Mouse (Mus musculus): Measurements from ENCODE around the gene Pcsk4. TPM values are rescaled to one million over a fixed set of nuclear protein-coding genes. Genes with fewer than 3 reads are reported as not detected.

Gene Pcsk4
- total and polyA plus RNA-seq, 2 experiments from 2014 or later = 3.8 to 11.8 TPM

GRCm38 (mm10) chr10:80339941-80340750 is 10.8 kb upstream of the Pcsk4 start:
- H3K4me2 ChIP-seq (ENCODE audit: low read depth, low read length) = no peak overlapping the region
- H3K9ac ChIP-seq (replicated peaks; ENCODE audit: low read length) = no peak overlapping the region
- H3K9me3 ChIP-seq (ENCODE audit: low read length) = no peaks in the 10 kb centered on the region
- no peak overlapping the region for H3K27ac ChIP-seq
- no peak overlapping the region for H3K4me3 ChIP-seq (ENCODE audit: low read length)
- H3K4me1 ChIP-seq (ENCODE audit: insufficient read depth, low read length) = peaks cover 7% of the 10 kb centered on the region; the same call in 1 of the 2 replicates
- peak; percentile 90 for DNase-seq (ENCODE audit: low spot score)
- ATAC-seq = peak; percentile 55; the same call in 1 of the 2 replicates
- TF ChIP-seq CTCF (IDR thresholded peaks at IDR 0.05; ENCODE audit: low read depth) = peak; percentile 97
- H3K36me3 ChIP-seq (ENCODE audit: insufficient read depth, low read length) = no peaks in the 10 kb centered on the region
- 23% methylated on average over 19 of the region's 19 CpGs for WGBS
- H3K27me3 ChIP-seq (ENCODE audit: insufficient read depth, low read length) = peaks cover 48% of the 10 kb centered on the region

GRCm38 (mm10) chr10:80336263-80336662 is 7.0 kb upstream of the Pcsk4 start:
- Histone ChIP-seq H3K9ac (replicated peaks; ENCODE audit: low read length) (no peak overlapping the region), H3K27me3 (ENCODE audit: insufficient read depth, low read length) (peaks cover 11% of the 10 kb centered on the region), H3K4me2 (ENCODE audit: low read depth, low read length) (no peak overlapping the region), H3K9me3 (ENCODE audit: low read length) (no peaks in the 10 kb centered on the region), H3K36me3 (ENCODE audit: insufficient read depth, low read length) (no peaks in the 10 kb centered on the region), H3K4me3 (ENCODE audit: low read length) (no peak overlapping the region), H3K27ac (no peak overlapping the region), H3K4me1 (ENCODE audit: insufficient read depth, low read length) (no peaks in the 10 kb centered on the region)
- no peak for DNase-seq (ENCODE audit: low spot score)
- TF ChIP-seq CTCF (IDR thresholded peaks at IDR 0.05; ENCODE audit: low read depth) = no peak
- ATAC-seq = no peak
- 91% methylated on average over 12 of the region's 12 CpGs for WGBS

- H3K4me2 ChIP-seq (ENCODE audit: low read depth, low read length) = no peak overlapping the region
- no peaks in the 10 kb centered on the region for H3K27me3 ChIP-seq (ENCODE audit: insufficient read depth, low read length)
- peak overlapping the region; percentile 68; the same call in 1 of the 2 replicates for H3K27ac ChIP-seq
- 72% methylated on average over 5 of the region's 5 CpGs for WGBS
- ATAC-seq (no peak), DNase-seq (ENCODE audit: low spot score) (peak; percentile 54)
- no peak overlapping the region for H3K9ac ChIP-seq (replicated peaks; ENCODE audit: low read length)
- peaks cover 6% of the 10 kb centered on the region for H3K4me1 ChIP-seq (ENCODE audit: insufficient read depth, low read length)
- no peaks in the 10 kb centered on the region for H3K36me3 ChIP-seq (ENCODE audit: insufficient read depth, low read length)
- no peak overlapping the region for H3K4me3 ChIP-seq (ENCODE audit: low read length)
- H3K9me3 ChIP-seq (ENCODE audit: low read length) = no peaks in the 10 kb centered on the region
- TF ChIP-seq CTCF (IDR thresholded peaks at IDR 0.05; ENCODE audit: low read depth) = no peak
These were observed 3.3 kb upstream of the Pcsk4 start for GRCm38 (mm10) chr10:80332525-80332989.

DNA sequence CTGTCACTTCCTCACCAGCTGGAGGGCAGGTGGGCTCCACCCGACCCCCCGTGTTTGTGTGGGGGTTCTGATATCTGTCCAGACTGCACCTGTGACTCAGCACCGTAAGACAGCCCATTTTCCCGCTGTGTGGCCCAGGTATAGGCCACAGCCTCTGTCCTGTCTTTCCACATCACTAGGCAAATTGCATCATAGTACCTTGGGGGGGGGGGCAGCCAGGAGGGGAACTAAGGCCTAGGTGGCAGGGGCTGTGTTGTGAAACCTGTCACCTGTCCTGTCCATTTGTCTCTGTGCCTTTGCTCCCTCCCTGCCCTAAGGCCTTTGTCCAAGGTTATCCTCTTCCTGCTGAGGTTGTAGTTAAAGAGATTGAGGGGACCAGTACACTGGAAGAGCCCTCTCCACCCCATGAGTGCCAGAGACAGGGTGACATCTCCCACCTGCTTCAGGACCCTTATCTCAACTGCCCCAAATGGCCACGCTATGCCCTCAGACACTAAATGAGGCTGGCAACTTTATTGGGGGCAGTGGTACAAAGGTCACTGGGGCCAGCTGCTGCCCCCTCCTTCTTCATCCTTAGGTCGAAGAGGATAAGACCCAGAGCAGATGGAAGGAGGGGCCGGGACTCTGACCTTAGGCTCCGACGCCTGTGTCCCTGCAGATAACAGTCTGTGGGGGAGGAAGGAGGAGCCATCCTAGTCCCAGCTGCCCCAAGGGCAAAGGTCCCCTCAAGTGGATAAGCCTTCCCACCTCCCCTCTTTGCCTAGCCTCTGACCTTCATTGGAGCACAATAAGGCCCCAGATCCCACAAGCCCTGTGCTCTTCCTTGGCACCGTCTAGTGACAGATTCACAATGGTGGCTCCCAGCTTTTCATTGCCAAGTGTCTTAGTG is 2.6 kb upstream of the Pcsk4 start:
- no peaks in the 10 kb centered on the region for H3K9me3 ChIP-seq (ENCODE audit: low read length)
- 61% methylated on average over 10 of the region's 10 CpGs for WGBS
- ATAC-seq (no peak), DNase-seq (ENCODE audit: low spot score) (peak; percentile 44)
- H3K4me2 ChIP-seq (ENCODE audit: low read depth, low read length) = no peak overlapping the region
- H3K4me3 ChIP-seq (ENCODE audit: low read length) = no peak overlapping the region
- no peak overlapping the region for H3K9ac ChIP-seq (replicated peaks; ENCODE audit: low read length)
- no peaks in the 10 kb centered on the region for H3K36me3 ChIP-seq (ENCODE audit: insufficient read depth, low read length)
- no peaks in the 10 kb centered on the region for H3K27me3 ChIP-seq (ENCODE audit: insufficient read depth, low read length)
- peaks cover 6% of the 10 kb centered on the region for H3K4me1 ChIP-seq (ENCODE audit: insufficient read depth, low read length)
- TF ChIP-seq CTCF (IDR thresholded peaks at IDR 0.05; ENCODE audit: low read depth) = no peak
- H3K27ac ChIP-seq = peak overlapping the region; percentile 68; the same call in 1 of the 2 replicates

GRCm38 (mm10) chr10:80330888-80331287 is 1.6 kb upstream of the Pcsk4 start:
- H3K36me3 ChIP-seq (ENCODE audit: insufficient read depth, low read length) = no peaks in the 10 kb centered on the region
- no peaks in the 10 kb centered on the region for H3K9me3 ChIP-seq (ENCODE audit: low read length)
- TF ChIP-seq CTCF (IDR thresholded peaks at IDR 0.05; ENCODE audit: low read depth) = no peak
- no peak overlapping the region for H3K4me3 ChIP-seq (ENCODE audit: low read length)
- DNase-seq (ENCODE audit: low spot score) = no peak
- peak overlapping the region; percentile 74 for H3K4me2 ChIP-seq (ENCODE audit: low read depth, low read length)
- 72% methylated on average over 2 of the region's 2 CpGs for WGBS
- H3K4me1 ChIP-seq (ENCODE audit: insufficient read depth, low read length) = peaks cover 6% of the 10 kb centered on the region
- no peaks in the 10 kb centered on the region for H3K27me3 ChIP-seq (ENCODE audit: insufficient read depth, low read length)
- H3K27ac ChIP-seq = no peak overlapping the region
- no peak overlapping the region for H3K9ac ChIP-seq (replicated peaks; ENCODE audit: low read length)
- no peak for ATAC-seq

- Histone ChIP-seq H3K36me3 (ENCODE audit: insufficient read depth, low read length) (no peaks in the 10 kb centered on the region), H3K4me1 (ENCODE audit: insufficient read depth, low read length) (peaks cover 6% of the 10 kb centered on the region), H3K9me3 (ENCODE audit: low read length) (no peaks in the 10 kb centered on the region), H3K4me2 (ENCODE audit: low read depth, low read length) (peak overlapping the region; percentile 74), H3K27ac (no peak overlapping the region), H3K27me3 (ENCODE audit: insufficient read depth, low read length) (no peaks in the 10 kb centered on the region), H3K9ac (replicated peaks; ENCODE audit: low read length) (peak overlapping the region; percentile 50), H3K4me3 (ENCODE audit: low read length) (peak overlapping the region; percentile 44)
- TF ChIP-seq CTCF (IDR thresholded peaks at IDR 0.05; ENCODE audit: low read depth) = no peak
- DNase-seq (ENCODE audit: low spot score) = no peak
- 2% methylated on average over 41 of the region's 41 CpGs for WGBS
- no peak for ATAC-seq
These were observed 786 bp upstream of the Pcsk4 start for GRCm38 (mm10) chr10:80330084-80330483.
